Comparison of ENCODE assay signal across 18 mouse cellular contexts in genomic region chr1:109675196-109675595, GRCm38 (mm10).
DNase-seq lines count a peak whose midpoint lies in the region; ATAC-seq and TF ChIP-seq lines count a peak whose summit lies in the region.
"Had no signal": no experiment of that assay in that cellular context is flagged by ENCODE, and none has a peak within 500 bp of the region (broad histone marks: within the 10 kb centered on the region; RNA-seq: fewer than 3 reads in every experiment).

No protein-coding gene starts in this region.

- H3K4me1 ChIP-seq in forebrain, postnatal 0 days (ENCODE audit: insufficient read depth): no peaks in the 10 kb centered on the region
- H3K4me1 ChIP-seq in forebrain, embryonic 11.5 days (replicated peaks; ENCODE audit: control insufficient read depth, insufficient read depth, low read length): no peaks in the 10 kb centered on the region
- H3K4me1 ChIP-seq: embryonic facial prominence, embryonic 13.5 days; embryonic facial prominence, embryonic 15.5 days; forebrain, embryonic 10.5 days; forebrain, embryonic 15.5 days had no signal

- no peak overlapping the region for H3K4me2 ChIP-seq in forebrain, postnatal 0 days (ENCODE audit: low read depth)
- no peak overlapping the region for H3K4me2 ChIP-seq in forebrain, embryonic 11.5 days (ENCODE audit: low read depth, low read length, severe bottlenecking)
- H3K4me2 ChIP-seq: embryonic facial prominence, embryonic 13.5 days; embryonic facial prominence, embryonic 15.5 days; forebrain, embryonic 15.5 days had no signal

- no peak overlapping the region for H3K4me3 ChIP-seq in forebrain, postnatal 0 days (ENCODE audit: low read depth, low read length)
- no peak overlapping the region for H3K4me3 ChIP-seq in forebrain, embryonic 11.5 days (ENCODE audit: low read depth, low read length)
- H3K4me3 ChIP-seq: embryonic facial prominence, embryonic 13.5 days; embryonic facial prominence, embryonic 15.5 days; erythroblast, embryonic 14.5 days; forebrain, embryonic 10.5 days; forebrain, embryonic 15.5 days had no signal

- 77% methylated on average over 4 of the region's 4 CpGs for WGBS in forebrain, postnatal 0 days
- WGBS in forebrain, embryonic 11.5 days: 86% methylated on average over 4 of the region's 4 CpGs

- no peak overlapping the region for H3K9ac ChIP-seq in forebrain, postnatal 0 days
- H3K9ac ChIP-seq in forebrain, embryonic 11.5 days (ENCODE audit: low read length): no peak overlapping the region
- H3K9ac ChIP-seq: embryonic facial prominence, embryonic 13.5 days; embryonic facial prominence, embryonic 15.5 days; forebrain, embryonic 15.5 days had no signal

- H3K9me3 ChIP-seq in forebrain, postnatal 0 days (ENCODE audit: low read length): no peaks in the 10 kb centered on the region
- no peaks in the 10 kb centered on the region for H3K9me3 ChIP-seq in forebrain, embryonic 11.5 days (ENCODE audit: control insufficient read depth, low read length)
- H3K9me3 ChIP-seq: embryonic facial prominence, embryonic 13.5 days; embryonic facial prominence, embryonic 15.5 days; forebrain, embryonic 10.5 days; forebrain, embryonic 15.5 days had no signal

- no peak overlapping the region for H3K27ac ChIP-seq in forebrain, postnatal 0 days (ENCODE audit: low read depth, low read length)
- no peak overlapping the region for H3K27ac ChIP-seq in forebrain, embryonic 11.5 days (ENCODE audit: low read depth, low read length)
- H3K27ac ChIP-seq: embryonic facial prominence, embryonic 13.5 days; embryonic facial prominence, embryonic 15.5 days; forebrain, embryonic 10.5 days; forebrain, embryonic 15.5 days had no signal

- peak; percentile 17 to 61 for DNase-seq in cerebellum, postnatal 14 days
- no peak for DNase-seq in cerebellum, postnatal 4 days (ENCODE audit: low spot score in 2 of 2)
- peak; percentile 20 for DNase-seq in forebrain, postnatal 0 days
- no peak for DNase-seq in forebrain, embryonic 11.5 days (ENCODE audit: low spot score)
- peak; percentile 64 for DNase-seq in brain, embryonic 14.5 days (ENCODE audit: low read depth)
- no peak for DNase-seq in retina, postnatal 1 day
- DNase-seq: adrenal gland, adult 2 months; adrenal gland, postnatal 10 days; adrenal gland, postnatal 25 days; cerebellum, adult 11 months; cerebellum, adult 18-20 months; cerebellum, adult 9-10 months; embryo, embryonic 11 days had no signal

- H3K27me3 ChIP-seq in forebrain, postnatal 0 days (ENCODE audit: insufficient read depth, low read length): no peaks in the 10 kb centered on the region
- no peaks in the 10 kb centered on the region for H3K27me3 ChIP-seq in forebrain, embryonic 11.5 days (ENCODE audit: control insufficient read depth, insufficient read depth, low read length)
- H3K27me3 ChIP-seq: embryonic facial prominence, embryonic 13.5 days; embryonic facial prominence, embryonic 15.5 days; forebrain, embryonic 15.5 days had no signal

- H3K36me3 ChIP-seq in forebrain, postnatal 0 days (ENCODE audit: insufficient read depth): no peaks in the 10 kb centered on the region
- H3K36me3 ChIP-seq in forebrain, embryonic 11.5 days (ENCODE audit: control insufficient read depth, insufficient read depth, low read length): no peaks in the 10 kb centered on the region
- H3K36me3 ChIP-seq: embryonic facial prominence, embryonic 13.5 days; embryonic facial prominence, embryonic 15.5 days; forebrain, embryonic 10.5 days; forebrain, embryonic 15.5 days had no signal

- TF ChIP-seq CTCF in forebrain, postnatal 0 days (IDR thresholded peaks at IDR 0.05; ENCODE audit: low read depth): no peak
- TF ChIP-seq CTCF in brain, embryonic 14.5 days (IDR thresholded peaks at IDR 0.05; ENCODE audit: borderline replicate concordance, extremely low read depth, insufficient read depth, insufficient read length): no peak

- ATAC-seq in forebrain, postnatal 0 days: no peak
- no peak for ATAC-seq in forebrain, embryonic 11.5 days (replicated peaks; ENCODE audit: low FRiP score)
- ATAC-seq: forebrain, embryonic 15.5 days had no signal

- no peak for TF ChIP-seq POLR2A in brain, embryonic 14.5 days (IDR thresholded peaks at IDR 0.05; ENCODE audit: borderline replicate concordance, extremely low read depth, insufficient read depth, insufficient read length, poor library complexity, severe bottlenecking)

Comparison
In these comparisons a context has a peak if more than half of its experiments do, and no peak if none do; other contexts are left out.
1. DNase-seq: peak in cerebellum, postnatal 14 days (2 of 2), forebrain, postnatal 0 days (single experiment) and brain, embryonic 14.5 days (single experiment); none in cerebellum, postnatal 4 days (0 of 2), forebrain, embryonic 11.5 days (single experiment) and retina, postnatal 1 day (single experiment).